Mouse (Mus musculus): ENCODE results near the gene Tubb2a. TPM values are rescaled to one million over a fixed set of nuclear protein-coding genes. Genes with fewer than 3 reads are reported as not detected.
"Not testable (repeated sequence)": the region's sequence is repeated elsewhere in the genome, so short reads cannot be mapped to it uniquely, and the experiment has no call there.

Tubb2a gene
- polyA plus RNA-seq, 2 experiments, result 44.5 to 70.6 TPM

GRCm38 (mm10) chr13:34096455-34096854 is 18.6 kb upstream of the Tubb2a start:
- no peak overlapping the region for H3K9ac ChIP-seq (replicated peaks)
- 63% methylated on average over 4 of the region's 4 CpGs for WGBS (ENCODE audit: insufficient replicate concordance)
- no peak overlapping the region for H3K4me3 ChIP-seq (ENCODE audit: insufficient read depth in 1 of 2, low read depth in 2 of 2, low read length in 2 of 2)
- TF ChIP-seq CTCF (IDR thresholded peaks at IDR 0.05; ENCODE audit: low read depth) (no peak), EP300 (IDR thresholded peaks at IDR 0.05; ENCODE audit: low read depth) (no peak)
- DNase-seq (ENCODE audit: low read depth in 3 of 3, low spot score in 3 of 3) (no peak), ATAC-seq (ENCODE audit: insufficient read depth) (no peak)
- H3K27me3 ChIP-seq (ENCODE audit: control insufficient read depth, insufficient read depth, low read length), result no peaks in the 10 kb centered on the region
- no peak overlapping the region for H3K27ac ChIP-seq
- no peaks in the 10 kb centered on the region for H3K9me3 ChIP-seq (ENCODE audit: control insufficient read depth, low read length)
- peaks cover 11 to 16% of the 10 kb centered on the region in 2 experiments for H3K4me1 ChIP-seq (replicated peaks; ENCODE audit: control insufficient read depth in 2 of 2, insufficient read depth in 2 of 2, low read length in 1 of 2)
- H3K4me2 ChIP-seq (ENCODE audit: low read depth), result no peak overlapping the region
- no peaks in the 10 kb centered on the region for H3K36me3 ChIP-seq (replicated peaks; ENCODE audit: control insufficient read depth, insufficient read depth, low read depth)

- Histone ChIP-seq H3K36me3 (replicated peaks; ENCODE audit: control insufficient read depth, insufficient read depth, low read depth) (no peaks in the 10 kb centered on the region), H3K4me3 (ENCODE audit: insufficient read depth in 1 of 2, low read depth in 2 of 2, low read length in 2 of 2) (no peak overlapping the region), H3K9ac (replicated peaks) (no peak overlapping the region), H3K4me1 (replicated peaks; ENCODE audit: control insufficient read depth in 2 of 2, insufficient read depth in 2 of 2, low read length in 1 of 2) (peaks cover 7 to 10% of the 10 kb centered on the region in 2 experiments), H3K4me2 (ENCODE audit: low read depth) (no peak overlapping the region), H3K27ac (no peak overlapping the region), H3K9me3 (ENCODE audit: control insufficient read depth, low read length) (no peaks in the 10 kb centered on the region), H3K27me3 (ENCODE audit: control insufficient read depth, insufficient read depth, low read length) (no peaks in the 10 kb centered on the region)
- no peak for ATAC-seq (ENCODE audit: insufficient read depth)
- DNase-seq (ENCODE audit: low read depth in 3 of 3, low spot score in 3 of 3), result no peak
- 39% methylated on average over 7 of the region's 7 CpGs for WGBS (ENCODE audit: insufficient replicate concordance)
- TF ChIP-seq CTCF (IDR thresholded peaks at IDR 0.05; ENCODE audit: low read depth), result no peak
- no peak for TF ChIP-seq EP300 (IDR thresholded peaks at IDR 0.05; ENCODE audit: low read depth)
Observed at GRCm38 (mm10) chr13:34095542-34096435, 18.0 kb upstream of the Tubb2a start.

- H3K4me1 ChIP-seq (replicated peaks; ENCODE audit: control insufficient read depth in 2 of 2, insufficient read depth in 2 of 2, low read length in 1 of 2), result no peaks in the 10 kb centered on the region
- ATAC-seq (ENCODE audit: insufficient read depth) (no peak), DNase-seq (ENCODE audit: low read depth in 3 of 3, low spot score in 3 of 3) (no peak)
- H3K27me3 ChIP-seq (ENCODE audit: control insufficient read depth, insufficient read depth, low read length), result no peaks in the 10 kb centered on the region
- TF ChIP-seq CTCF (IDR thresholded peaks at IDR 0.05; ENCODE audit: low read depth), result no peak
- no peaks in the 10 kb centered on the region for H3K9me3 ChIP-seq (ENCODE audit: control insufficient read depth, low read length)
- H3K9ac ChIP-seq (replicated peaks), result no peak overlapping the region
- 15% methylated on average over 3 of the region's 3 CpGs for WGBS (ENCODE audit: insufficient replicate concordance)
- no peak overlapping the region for H3K4me2 ChIP-seq (ENCODE audit: low read depth)
- H3K4me3 ChIP-seq (ENCODE audit: insufficient read depth in 1 of 2, low read depth in 2 of 2, low read length in 2 of 2), result no peak overlapping the region
- H3K36me3 ChIP-seq (replicated peaks; ENCODE audit: control insufficient read depth, insufficient read depth, low read depth), result no peaks in the 10 kb centered on the region
- H3K27ac ChIP-seq, result no peak overlapping the region
Observed at GRCm38 (mm10) chr13:34089358-34089757, 11.6 kb upstream of the Tubb2a start.

- Histone ChIP-seq H3K4me3 (ENCODE audit: insufficient read depth in 1 of 2, low read depth in 2 of 2, low read length in 2 of 2) (no peak overlapping the region), H3K36me3 (replicated peaks; ENCODE audit: control insufficient read depth, insufficient read depth, low read depth) (no peaks in the 10 kb centered on the region), H3K9me3 (ENCODE audit: control insufficient read depth, low read length) (no peaks in the 10 kb centered on the region), H3K9ac (replicated peaks) (no peak overlapping the region), H3K27ac (no peak overlapping the region), H3K4me1 (replicated peaks; ENCODE audit: control insufficient read depth in 2 of 2, insufficient read depth in 2 of 2, low read length in 1 of 2) (no peaks in the 10 kb centered on the region), H3K27me3 (ENCODE audit: control insufficient read depth, insufficient read depth, low read length) (no peaks in the 10 kb centered on the region), H3K4me2 (ENCODE audit: low read depth) (no peak overlapping the region)
- no peak for ATAC-seq (ENCODE audit: insufficient read depth)
- TF ChIP-seq CTCF (IDR thresholded peaks at IDR 0.05; ENCODE audit: low read depth) (no peak), EP300 (IDR thresholded peaks at IDR 0.05; ENCODE audit: low read depth) (no peak)
- WGBS (ENCODE audit: insufficient replicate concordance), result 26% methylated on average over 7 of the region's 7 CpGs
- DNase-seq (ENCODE audit: low read depth in 3 of 3, low spot score in 3 of 3), result no peak
Observed at GRCm38 (mm10) chr13:34088871-34089288, 11.1 kb upstream of the Tubb2a start.

- not testable (repeated sequence) for H3K4me1 ChIP-seq (replicated peaks; ENCODE audit: control insufficient read depth in 2 of 2, insufficient read depth in 2 of 2, low read length in 1 of 2); H3K36me3 ChIP-seq (replicated peaks; ENCODE audit: control insufficient read depth, insufficient read depth, low read depth); H3K4me2 ChIP-seq (ENCODE audit: low read depth); DNase-seq (ENCODE audit: low read depth in 3 of 3, low spot score in 3 of 3); ATAC-seq (ENCODE audit: insufficient read depth); H3K27me3 ChIP-seq (ENCODE audit: control insufficient read depth, insufficient read depth, low read length); H3K9me3 ChIP-seq (ENCODE audit: control insufficient read depth, low read length); H3K4me3 ChIP-seq (ENCODE audit: insufficient read depth in 1 of 2, low read depth in 2 of 2, low read length in 2 of 2); H3K9ac ChIP-seq (replicated peaks); H3K27ac ChIP-seq
- 43% methylated on average over 5 of the region's 5 CpGs for WGBS (ENCODE audit: insufficient replicate concordance)
Observed at GRCm38 (mm10) chr13:34088201-34088649, 10.4 kb upstream of the Tubb2a start.

Measured in liver, embryonic 14.5 days (tissue).